Mouse (Mus musculus) forebrain, embryonic 12.5 days (tissue): Measurements from ENCODE around the gene Pam. TPM values are rescaled to one million over a fixed set of nuclear protein-coding genes. Genes with fewer than 3 reads are reported as not detected.
"Not testable (repeated sequence)": the region's sequence is repeated elsewhere in the genome, so short reads cannot be mapped to it uniquely, and the experiment has no call there.

Experiments
- ATAC-seq: fragments of 200-750 bp; cut with Nextera tagmentation; 2 replicates; pipeline ENCODE4 v1.8.0; 2017; ENCODE audit warnings: moderate TSS enrichment; ENCODE audit not compliant: low FRiP score
- H3K27ac ChIP-seq: fragments of 300-500 bp; sonication (generic); 2 replicates; pipeline ENCODE4 v1.5.1; 2016; ENCODE audit warnings: mild to moderate bottlenecking
- H3K27me3 ChIP-seq: fragments of 300-500 bp; sonication (generic); 2 replicates; pipeline ENCODE4 v1.6.1; 2016; ENCODE audit warnings: mild to moderate bottlenecking
- H3K36me3 ChIP-seq: fragments of 300-500 bp; sonication (generic); replicated peaks from 2 replicates; pipeline ENCODE4 v1.6.1; 2016; ENCODE audit warnings: mild to moderate bottlenecking
- H3K4me1 ChIP-seq: fragments of 300-500 bp; sonication (generic); 2 replicates; pipeline ENCODE4 v1.6.1; 2016
- H3K4me2 ChIP-seq: fragments of 300-500 bp; sonication (generic); 2 replicates; pipeline ENCODE4 v1.6.1; 2016; ENCODE audit warnings: mild to moderate bottlenecking, moderate library complexity
- H3K4me3 ChIP-seq: fragments of 300-500 bp; sonication (generic); replicated peaks from 2 replicates; pipeline ENCODE4 v1.5.1; 2016; ENCODE audit warnings: mild to moderate bottlenecking
- H3K9ac ChIP-seq: fragments of 300-500 bp; sonication (generic); 2 replicates; pipeline ENCODE4 v1.6.1; 2016; ENCODE audit warnings: mild to moderate bottlenecking
- H3K9me3 ChIP-seq: fragments of 300-500 bp; sonication (generic); 2 replicates; pipeline ENCODE4 v1.6.1; 2016
- WGBS: fragments of 180-500 bp; shearing (Covaris S2); methylation state at CpG from one replicate; pipeline ENCODE4 v1.1.7; 2016; 5-methylcytosine and 5-hydroxymethylcytosine counted together
- polyA plus RNA-seq: library from polyadenylated mRNA; unstranded; fragments of >200 nt; fragmentation: Nextera tagmentation; extraction: Ambion mirVana; gene quantifications from 2 replicates; pipeline ENCODE4 v1.2.1, GENCODE M21; 2016

Pam gene
- polyA plus RNA-seq, 1 experiment from 2014 or later = 29.8 TPM

DNA sequence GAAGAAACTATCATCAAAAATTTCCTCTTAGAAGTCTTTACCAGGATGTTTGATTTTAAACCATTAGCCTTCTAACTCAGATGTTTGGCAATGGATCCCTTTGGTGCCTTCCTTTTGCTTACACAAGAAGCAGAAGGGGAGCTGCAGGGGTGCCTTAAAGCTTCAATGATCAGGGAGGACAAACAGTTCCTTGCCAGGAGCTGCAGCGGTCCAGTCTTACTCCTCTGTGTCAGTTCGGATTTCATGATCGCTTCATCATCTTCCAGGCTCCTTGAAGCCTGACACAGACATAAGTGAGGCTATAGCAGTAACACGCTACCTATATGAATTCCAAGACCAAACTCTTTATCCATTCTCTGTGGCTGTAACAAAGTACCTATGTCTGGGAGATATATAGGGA lies 71.6 kb downstream of the Pam start:
- Histone ChIP-seq H3K27ac (no peak overlapping the region), H3K4me3 (no peak overlapping the region), H3K4me2 (no peak overlapping the region), H3K9ac (no peak overlapping the region), H3K4me1 (no peaks in the 10 kb centered on the region), H3K27me3 (no peaks in the 10 kb centered on the region), H3K36me3 (no peaks in the 10 kb centered on the region), H3K9me3 (no peaks in the 10 kb centered on the region)
- ATAC-seq = no peak
- WGBS = 92% methylated on average over 4 of the region's 4 CpGs

DNA sequence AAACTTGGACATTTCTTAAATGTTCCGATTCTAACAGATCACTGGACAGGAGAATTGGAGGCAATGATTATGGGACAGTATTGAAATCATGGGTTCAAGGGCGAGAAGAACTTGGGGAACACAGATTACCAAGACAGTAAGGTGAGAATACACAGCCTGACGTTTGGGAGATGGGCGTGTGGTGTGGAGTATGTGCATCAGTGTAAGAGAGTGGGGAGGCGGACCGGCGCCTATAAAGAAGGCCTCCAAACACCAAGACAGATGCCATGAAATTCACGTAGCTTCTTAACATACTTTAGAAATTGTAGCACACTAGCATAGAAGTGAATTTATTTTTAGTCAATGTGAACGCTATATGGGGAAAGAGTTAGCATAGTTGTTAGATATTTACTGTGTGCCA lies 76.5 kb downstream of the Pam start:
- H3K4me2 ChIP-seq = no peak overlapping the region
- WGBS = 94% methylated on average over 9 of the region's 9 CpGs
- H3K9me3 ChIP-seq = no peaks in the 10 kb centered on the region
- no peaks in the 10 kb centered on the region for H3K27me3 ChIP-seq
- H3K27ac ChIP-seq = no peak overlapping the region
- H3K9ac ChIP-seq = no peak overlapping the region
- peaks cover 10% of the 10 kb centered on the region for H3K4me1 ChIP-seq
- H3K4me3 ChIP-seq = no peak overlapping the region
- no peak for ATAC-seq
- H3K36me3 ChIP-seq = no peaks in the 10 kb centered on the region

DNA sequence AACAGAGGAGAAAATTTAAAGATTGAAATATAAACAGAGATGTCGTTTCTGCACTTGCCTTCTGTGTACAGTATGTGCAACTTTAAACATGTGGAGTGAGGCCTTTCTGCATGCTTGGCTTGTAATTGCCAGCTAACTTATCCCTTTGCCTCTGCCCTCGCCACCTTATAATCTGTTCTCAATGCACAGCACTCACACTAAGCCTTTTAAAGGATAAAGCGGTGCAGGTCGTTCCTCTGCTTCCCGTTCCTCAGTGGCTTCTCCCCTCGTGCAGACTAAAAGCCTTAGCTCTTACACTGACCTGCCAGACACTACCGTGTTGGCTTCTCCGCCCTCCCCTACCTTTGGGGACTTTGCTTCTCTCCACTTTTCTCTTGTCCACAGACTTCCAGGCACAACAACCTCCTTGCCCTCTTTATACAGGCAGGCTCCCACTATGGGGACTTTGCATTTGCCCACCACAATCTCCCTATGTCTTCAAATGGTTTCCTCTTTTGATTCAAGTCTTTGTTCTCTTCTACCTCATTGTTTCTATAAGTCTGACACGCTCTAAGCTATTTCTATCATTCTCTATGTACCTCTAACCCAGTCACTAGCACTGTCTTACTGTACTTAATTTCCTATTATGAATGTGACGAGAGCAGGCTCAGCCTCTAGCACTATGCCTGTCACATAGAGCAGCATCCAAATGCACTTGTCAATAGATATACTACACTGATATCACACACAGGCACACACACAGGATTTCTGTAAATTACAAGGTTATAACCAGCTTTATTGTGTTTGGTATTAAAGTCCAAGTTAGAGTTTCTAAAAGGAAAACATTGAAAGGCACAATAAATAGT lies 79.2 kb downstream of the Pam start:
- Histone ChIP-seq H3K4me2 (0 out of 2 replicates have a peak overlapping the region, but pooled peaks have one; percentile 19), H3K9ac (no peak overlapping the region), H3K36me3 (no peaks in the 10 kb centered on the region), H3K27ac (no peak overlapping the region), H3K27me3 (no peaks in the 10 kb centered on the region), H3K4me1 (peaks cover 10% of the 10 kb centered on the region), H3K4me3 (no peak overlapping the region), H3K9me3 (no peaks in the 10 kb centered on the region)
- ATAC-seq = peak; percentile 41; the same call in 1 of the 2 replicates
- 32% methylated on average over 10 of the region's 10 CpGs for WGBS

DNA sequence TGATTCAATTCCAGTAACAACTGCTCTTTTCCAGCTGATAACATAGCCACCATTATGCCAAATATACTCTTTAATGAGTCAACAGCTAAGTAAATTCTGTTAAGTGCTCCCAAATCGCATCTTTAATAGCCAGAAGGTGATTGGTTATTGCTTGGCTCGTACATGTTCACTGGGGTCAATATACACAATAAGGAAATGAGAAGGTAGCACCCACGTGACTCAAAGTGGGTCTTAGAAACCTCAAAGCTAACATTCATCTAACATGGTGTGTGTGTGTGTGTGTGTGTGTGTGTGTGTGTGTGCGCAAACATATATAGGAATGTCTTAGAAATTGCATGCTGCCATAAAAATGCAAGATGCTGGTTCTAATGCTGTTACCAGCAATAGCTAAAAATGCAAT lies 79.9 kb downstream of the Pam start:
- no peak overlapping the region for H3K4me2 ChIP-seq
- ATAC-seq = no peak
- H3K27me3 ChIP-seq = no peaks in the 10 kb centered on the region
- H3K27ac ChIP-seq = no peak overlapping the region
- no peak overlapping the region for H3K4me3 ChIP-seq
- no peaks in the 10 kb centered on the region for H3K36me3 ChIP-seq
- H3K4me1 ChIP-seq = peaks cover 10% of the 10 kb centered on the region
- H3K9me3 ChIP-seq = no peaks in the 10 kb centered on the region
- H3K9ac ChIP-seq = no peak overlapping the region
- 77% methylated on average over 4 of the region's 4 CpGs for WGBS

DNA sequence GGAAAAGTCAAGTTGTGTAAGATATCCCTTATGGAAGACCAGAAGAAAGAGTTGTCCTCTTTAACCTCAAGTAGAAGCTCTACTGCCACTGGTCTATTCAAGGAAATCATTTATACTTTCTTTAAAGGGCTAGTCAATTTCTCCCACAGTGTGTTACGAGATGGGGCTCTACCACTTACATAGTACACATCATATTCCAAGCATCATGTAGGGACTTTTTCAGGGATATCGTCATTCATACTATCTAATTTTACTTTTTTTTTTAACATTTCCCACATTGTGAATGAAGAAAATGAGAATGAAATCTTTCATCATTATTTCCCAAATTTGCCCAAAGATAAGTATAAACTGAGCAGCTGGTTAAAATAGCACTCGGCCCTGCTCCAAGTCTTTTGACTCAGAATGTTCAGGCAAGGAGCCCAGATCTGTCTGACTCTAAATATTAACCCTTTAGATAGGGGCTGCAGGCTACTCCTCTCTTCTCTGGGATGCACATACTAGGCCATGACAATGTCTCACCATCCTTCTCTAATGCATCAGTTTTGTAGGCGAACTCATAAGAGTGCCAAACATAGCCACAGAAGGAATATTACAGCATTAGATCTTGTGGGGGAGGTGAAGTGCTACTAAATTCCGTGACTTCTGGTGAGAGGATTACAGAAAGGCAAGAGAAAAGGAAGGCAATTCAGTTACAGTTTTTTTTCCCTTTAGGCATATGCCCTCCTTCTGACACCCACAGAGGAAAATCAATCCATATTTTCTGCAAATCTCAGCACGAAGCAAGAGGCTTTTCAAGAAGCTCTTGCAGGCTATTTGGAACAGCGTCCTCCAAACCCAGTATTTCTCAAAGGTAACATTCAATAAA lies 92.7 kb downstream of the Pam start:
- no peaks in the 10 kb centered on the region for H3K4me1 ChIP-seq
- 79% methylated on average over 7 of the region's 7 CpGs for WGBS
- no peak overlapping the region for H3K27ac ChIP-seq
- no peak overlapping the region for H3K4me3 ChIP-seq
- no peak overlapping the region for H3K9ac ChIP-seq
- no peak overlapping the region for H3K4me2 ChIP-seq
- H3K27me3 ChIP-seq = no peaks in the 10 kb centered on the region
- H3K36me3 ChIP-seq = no peaks in the 10 kb centered on the region
- no peak for ATAC-seq
- no peaks in the 10 kb centered on the region for H3K9me3 ChIP-seq

DNA sequence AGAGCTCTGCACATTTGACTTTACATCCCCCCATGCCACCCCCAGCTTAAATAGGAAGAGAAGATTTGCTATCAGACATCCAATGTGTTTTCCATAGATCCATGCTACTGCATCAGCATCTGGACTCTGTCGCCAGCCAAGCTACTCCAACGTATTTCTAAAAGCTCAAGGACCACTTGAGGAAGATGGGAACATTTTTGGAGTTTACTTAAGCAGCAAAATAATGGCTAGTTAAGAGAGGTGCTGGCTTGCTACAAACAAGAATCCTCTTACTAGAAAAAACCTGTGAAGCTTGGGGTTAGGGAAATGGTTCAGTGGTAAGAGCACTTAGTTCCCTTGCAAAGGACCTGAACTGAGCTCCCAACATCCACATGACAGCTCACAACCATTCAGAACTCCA lies 96.0 kb downstream of the Pam start:
- 89% methylated on average over 2 of the region's 2 CpGs for WGBS
- Histone ChIP-seq H3K27ac (no peak overlapping the region), H3K9ac (no peak overlapping the region), H3K27me3 (no peaks in the 10 kb centered on the region), H3K4me1 (no peaks in the 10 kb centered on the region), H3K36me3 (no peaks in the 10 kb centered on the region), H3K9me3 (no peaks in the 10 kb centered on the region), H3K4me2 (no peak overlapping the region), H3K4me3 (no peak overlapping the region)
- ATAC-seq = no peak

DNA sequence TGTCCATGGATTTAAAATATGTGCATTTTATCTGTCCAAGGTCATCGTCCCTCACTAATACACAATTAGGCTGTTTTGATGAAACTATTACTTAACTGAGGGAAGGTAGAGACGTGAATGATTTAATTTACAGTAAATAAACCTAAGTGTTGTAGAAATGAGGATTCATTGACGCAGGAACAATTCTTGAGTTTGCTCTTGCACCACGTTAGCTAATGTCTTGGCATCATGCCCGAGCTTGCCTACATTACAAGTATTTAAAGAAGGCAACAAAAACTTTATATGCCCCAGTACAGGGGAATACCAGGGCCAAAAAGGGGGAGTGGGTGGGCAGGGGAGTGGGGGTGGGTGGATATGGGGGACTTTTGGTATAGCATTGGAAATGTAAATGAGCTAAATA lies 96.5 kb downstream of the Pam start:
- not testable (repeated sequence) for H3K9me3 ChIP-seq, H3K4me3 ChIP-seq, H3K4me1 ChIP-seq, H3K36me3 ChIP-seq, H3K27ac ChIP-seq, H3K4me2 ChIP-seq, H3K27me3 ChIP-seq, H3K9ac ChIP-seq, ATAC-seq
- WGBS = 67% methylated on average over 5 of the region's 5 CpGs

DNA sequence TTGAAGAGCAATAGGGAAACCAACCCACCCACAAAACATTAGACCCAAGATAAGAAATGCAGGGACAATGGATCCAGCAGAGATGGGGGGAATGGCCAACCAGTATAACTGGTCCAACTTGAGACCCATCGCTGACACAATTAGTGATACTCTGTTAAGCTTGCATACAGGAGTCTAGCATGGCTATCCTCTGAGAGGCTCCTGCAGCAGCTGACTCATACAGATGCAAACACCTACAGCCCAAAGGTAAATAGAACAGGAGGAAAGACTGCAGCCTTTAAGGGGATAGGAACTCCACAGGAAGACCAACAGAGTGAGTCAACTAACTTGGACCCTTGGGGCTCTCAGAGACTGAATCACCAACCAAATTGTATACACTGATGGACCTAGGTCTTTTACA lies 98.4 kb downstream of the Pam start:
- 63% methylated on average over 1 of the region's 1 CpGs for WGBS
- Histone ChIP-seq H3K4me1 (no peaks in the 10 kb centered on the region), H3K4me2 (no peak overlapping the region), H3K36me3 (no peaks in the 10 kb centered on the region), H3K9me3 (no peaks in the 10 kb centered on the region), H3K27ac (no peak overlapping the region), H3K9ac (no peak overlapping the region), H3K27me3 (no peaks in the 10 kb centered on the region), H3K4me3 (no peak overlapping the region)
- no peak for ATAC-seq

DNA sequence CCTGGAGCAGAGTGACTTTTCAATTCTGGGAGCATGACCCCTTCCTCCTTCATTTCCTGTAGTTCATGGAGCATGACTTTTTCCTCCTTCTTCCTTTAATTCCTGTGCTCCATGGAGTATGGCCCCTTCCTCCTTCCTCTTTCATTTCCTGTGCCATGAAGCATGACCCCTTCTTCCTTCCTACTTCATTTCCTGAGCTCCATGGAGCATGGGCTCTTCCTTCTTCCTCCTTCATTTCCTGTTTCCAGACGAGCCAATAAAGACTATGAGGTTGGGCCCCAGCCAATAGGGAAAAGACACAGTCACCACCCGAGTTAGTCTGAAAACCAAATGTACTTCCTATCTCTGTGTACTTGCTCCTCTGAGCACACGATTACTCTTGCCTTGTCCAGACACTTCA lies 103.5 kb downstream of the Pam start:
- Histone ChIP-seq H3K4me1 (no peaks in the 10 kb centered on the region), H3K9me3 (no peaks in the 10 kb centered on the region), H3K27me3 (no peaks in the 10 kb centered on the region), H3K4me2 (no peak overlapping the region), H3K9ac (no peak overlapping the region), H3K4me3 (no peak overlapping the region), H3K36me3 (no peaks in the 10 kb centered on the region), H3K27ac (no peak overlapping the region)
- 86% methylated on average over 3 of the region's 3 CpGs for WGBS
- ATAC-seq = no peak

DNA sequence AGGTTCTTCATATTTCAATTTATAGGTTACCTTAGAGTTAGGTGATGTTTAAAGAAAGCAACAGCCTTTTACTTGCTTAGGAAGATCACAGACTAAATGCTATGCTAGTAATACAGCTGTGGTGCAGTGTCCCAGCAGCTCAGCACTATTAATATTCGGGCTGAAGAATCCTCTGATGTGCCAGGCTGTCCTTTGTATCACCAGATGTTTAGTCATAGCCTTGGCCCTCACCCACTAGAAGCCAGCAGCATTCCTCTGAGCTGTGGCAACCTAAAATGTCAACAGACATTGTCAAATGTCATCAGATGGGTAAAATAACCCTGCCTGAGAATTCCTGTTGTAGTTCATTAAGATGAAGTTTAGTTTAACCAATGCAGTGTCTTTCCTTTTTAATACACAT lies 112.3 kb downstream of the Pam start:
- Histone ChIP-seq H3K27ac (no peak overlapping the region), H3K9me3 (no peaks in the 10 kb centered on the region), H3K4me3 (no peak overlapping the region), H3K36me3 (no peaks in the 10 kb centered on the region), H3K9ac (no peak overlapping the region), H3K27me3 (no peaks in the 10 kb centered on the region), H3K4me1 (no peaks in the 10 kb centered on the region), H3K4me2 (no peak overlapping the region)
- ATAC-seq = no peak
- WGBS = 70% methylated on average over 1 of the region's 1 CpGs

DNA sequence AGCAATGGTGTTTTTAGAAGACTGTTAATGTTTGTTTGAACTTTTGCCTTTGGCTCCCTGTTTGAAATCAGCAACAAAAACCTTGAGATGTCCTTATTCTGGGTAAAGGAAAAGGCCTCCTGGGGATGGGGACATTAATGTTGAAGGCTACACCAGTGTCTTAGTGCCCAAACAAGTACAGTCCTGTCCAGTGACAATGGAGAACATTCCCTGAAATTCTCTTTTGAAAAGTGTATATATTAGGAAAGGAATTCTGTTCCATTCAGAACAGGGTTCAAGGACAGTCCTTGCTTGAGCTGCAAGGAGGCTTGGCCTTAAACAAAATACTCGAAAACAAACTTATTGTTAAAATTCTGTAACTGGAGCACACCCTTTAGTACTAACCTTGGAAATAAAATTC lies 116.0 kb downstream of the Pam start:
- H3K27ac ChIP-seq = no peak overlapping the region
- 85% methylated on average over 1 of the region's 1 CpGs for WGBS
- H3K27me3 ChIP-seq = no peaks in the 10 kb centered on the region
- no peak overlapping the region for H3K4me2 ChIP-seq
- no peak overlapping the region for H3K4me3 ChIP-seq
- peaks cover 19% of the 10 kb centered on the region for H3K4me1 ChIP-seq
- no peaks in the 10 kb centered on the region for H3K9me3 ChIP-seq
- ATAC-seq = no peak
- no peak overlapping the region for H3K9ac ChIP-seq
- no peaks in the 10 kb centered on the region for H3K36me3 ChIP-seq

DNA sequence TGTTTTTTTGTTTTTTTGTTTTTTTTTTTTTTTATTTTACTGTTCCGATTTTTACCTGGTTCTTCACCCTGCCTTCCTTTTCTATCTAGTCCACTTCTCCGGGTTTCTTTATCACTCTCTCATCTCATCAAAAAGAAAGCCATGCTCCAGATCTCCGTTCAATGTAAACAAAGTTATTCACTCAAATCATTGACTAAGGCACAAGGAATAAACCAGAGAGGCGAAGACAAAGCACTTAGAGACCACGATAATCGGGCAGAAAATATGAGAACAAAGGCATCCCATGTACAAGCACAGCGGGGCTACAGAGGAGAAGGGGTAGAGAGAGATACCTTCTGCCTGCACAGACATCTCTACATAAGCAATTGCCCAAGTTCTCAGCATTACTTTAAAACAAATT lies 117.9 kb downstream of the Pam start:
- H3K9me3 ChIP-seq = no peaks in the 10 kb centered on the region
- H3K36me3 ChIP-seq = no peaks in the 10 kb centered on the region
- 12% methylated on average over 7 of the region's 7 CpGs for WGBS
- ATAC-seq = no peak
- H3K4me2 ChIP-seq = peak overlapping the region; percentile 80
- no peaks in the 10 kb centered on the region for H3K27me3 ChIP-seq
- H3K4me3 ChIP-seq = peak overlapping the region; percentile 62
- H3K27ac ChIP-seq = no peak overlapping the region
- peaks cover 19% of the 10 kb centered on the region for H3K4me1 ChIP-seq
- peak overlapping the region; percentile 83; the same call in 1 of the 2 replicates for H3K9ac ChIP-seq
